Mouse (Mus musculus): ENCODE results near the gene Ncapd2. TPM values are rescaled to one million over a fixed set of nuclear protein-coding genes. Genes with fewer than 3 reads are reported as not detected.

Ncapd2 gene
- polyA plus RNA-seq, 1 experiment, result 53.4 TPM

GRCm38 (mm10) chr6:125148251-125148925, 43.1 kb downstream of the Ncapd2 start:
- no peaks in the 10 kb centered on the region for H3K27me3 ChIP-seq (ENCODE audit: control insufficient read depth, insufficient read depth, low read length)
- peaks cover 3% of the 10 kb centered on the region; the same call in 1 of the 2 replicates for H3K4me1 ChIP-seq (ENCODE audit: control insufficient read depth, insufficient read depth, insufficient read length, low read length)
- no peak for TF ChIP-seq CTCF (IDR thresholded peaks at IDR 0.05; ENCODE audit: extremely low read depth, insufficient read length, insufficient replicate concordance, low read depth, low read length)
- no peak for TF ChIP-seq POLR2A (IDR thresholded peaks at IDR 0.05; ENCODE audit: low read depth, low read length)
- WGBS, result 60% methylated on average over 18 of the region's 18 CpGs
- no peak overlapping the region; the same call in 1 of the 2 replicates for H3K27ac ChIP-seq (ENCODE audit: insufficient read depth, low read depth, low read length)
- no peaks in the 10 kb centered on the region; the same call in 1 of the 2 replicates for H3K36me3 ChIP-seq (ENCODE audit: control insufficient read depth, insufficient read depth, low read length)
- no peak overlapping the region for H3K4me3 ChIP-seq (ENCODE audit: low read depth, low read length)

- TF ChIP-seq CTCF (IDR thresholded peaks at IDR 0.05; ENCODE audit: extremely low read depth, insufficient read length, insufficient replicate concordance, low read depth, low read length), result no peak
- TF ChIP-seq POLR2A (IDR thresholded peaks at IDR 0.05; ENCODE audit: low read depth, low read length), result no peak
- Histone ChIP-seq H3K36me3 (ENCODE audit: control insufficient read depth, insufficient read depth, low read length) (no peaks in the 10 kb centered on the region; the same call in 1 of the 2 replicates), H3K27ac (ENCODE audit: insufficient read depth, low read depth, low read length) (no peak overlapping the region), H3K4me1 (ENCODE audit: control insufficient read depth, insufficient read depth, insufficient read length, low read length) (peaks cover under 1% of the 10 kb centered on the region; the same call in 1 of the 2 replicates), H3K4me3 (ENCODE audit: low read depth, low read length) (no peak overlapping the region), H3K27me3 (ENCODE audit: control insufficient read depth, insufficient read depth, low read length) (no peaks in the 10 kb centered on the region)
- 72% methylated on average over 10 of the region's 10 CpGs for WGBS
Observed at GRCm38 (mm10) chr6:125147329-125147728, 44.2 kb downstream of the Ncapd2 start.

GRCm38 (mm10) chr6:125146797-125147196, 44.7 kb downstream of the Ncapd2 start:
- Histone ChIP-seq H3K4me3 (ENCODE audit: low read depth, low read length) (no peak overlapping the region), H3K4me1 (ENCODE audit: control insufficient read depth, insufficient read depth, insufficient read length, low read length) (no peaks in the 10 kb centered on the region; the same call in 1 of the 2 replicates), H3K36me3 (ENCODE audit: control insufficient read depth, insufficient read depth, low read length) (peaks cover 4% of the 10 kb centered on the region), H3K27ac (ENCODE audit: insufficient read depth, low read depth, low read length) (no peak overlapping the region), H3K27me3 (ENCODE audit: control insufficient read depth, insufficient read depth, low read length) (no peaks in the 10 kb centered on the region)
- 68% methylated on average over 4 of the region's 4 CpGs for WGBS
- no peak for TF ChIP-seq POLR2A (IDR thresholded peaks at IDR 0.05; ENCODE audit: low read depth, low read length)
- no peak for TF ChIP-seq CTCF (IDR thresholded peaks at IDR 0.05; ENCODE audit: extremely low read depth, insufficient read length, insufficient replicate concordance, low read depth, low read length)

GRCm38 (mm10) chr6:125146148-125146547, 45.4 kb downstream of the Ncapd2 start:
- H3K27ac ChIP-seq (ENCODE audit: insufficient read depth, low read depth, low read length), result no peak overlapping the region
- 64% methylated on average over 7 of the region's 7 CpGs for WGBS
- no peaks in the 10 kb centered on the region for H3K27me3 ChIP-seq (ENCODE audit: control insufficient read depth, insufficient read depth, low read length)
- no peaks in the 10 kb centered on the region; the same call in 1 of the 2 replicates for H3K4me1 ChIP-seq (ENCODE audit: control insufficient read depth, insufficient read depth, insufficient read length, low read length)
- TF ChIP-seq CTCF (IDR thresholded peaks at IDR 0.05; ENCODE audit: extremely low read depth, insufficient read length, insufficient replicate concordance, low read depth, low read length) (no peak), POLR2A (IDR thresholded peaks at IDR 0.05; ENCODE audit: low read depth, low read length) (no peak)
- H3K4me3 ChIP-seq (ENCODE audit: low read depth, low read length), result peak overlapping the region; percentile 24
- H3K36me3 ChIP-seq (ENCODE audit: control insufficient read depth, insufficient read depth, low read length), result peaks cover 9% of the 10 kb centered on the region

GRCm38 (mm10) chr6:125145479-125145951, 46.0 kb downstream of the Ncapd2 start:
- no peaks in the 10 kb centered on the region for H3K27me3 ChIP-seq (ENCODE audit: control insufficient read depth, insufficient read depth, low read length)
- no peak overlapping the region for H3K27ac ChIP-seq (ENCODE audit: insufficient read depth, low read depth, low read length)
- H3K4me3 ChIP-seq (ENCODE audit: low read depth, low read length), result peak overlapping the region; percentile 64
- TF ChIP-seq CTCF (IDR thresholded peaks at IDR 0.05; ENCODE audit: extremely low read depth, insufficient read length, insufficient replicate concordance, low read depth, low read length) (no peak), POLR2A (IDR thresholded peaks at IDR 0.05; ENCODE audit: low read depth, low read length) (no peak)
- H3K36me3 ChIP-seq (ENCODE audit: control insufficient read depth, insufficient read depth, low read length), result peaks cover 15% of the 10 kb centered on the region
- H3K4me1 ChIP-seq (ENCODE audit: control insufficient read depth, insufficient read depth, insufficient read length, low read length), result no peaks in the 10 kb centered on the region; the same call in 1 of the 2 replicates
- WGBS, result 26% methylated on average over 35 of the region's 35 CpGs

- Histone ChIP-seq H3K36me3 (ENCODE audit: control insufficient read depth, insufficient read depth, low read length) (peaks cover 19% of the 10 kb centered on the region), H3K4me3 (ENCODE audit: low read depth, low read length) (peak within 1 kb of the TSS; percentile 64), H3K4me1 (ENCODE audit: control insufficient read depth, insufficient read depth, insufficient read length, low read length) (no peaks in the 10 kb centered on the region; the same call in 1 of the 2 replicates), H3K27ac (ENCODE audit: insufficient read depth, low read depth, low read length) (no peak within 1 kb of the TSS), H3K27me3 (ENCODE audit: control insufficient read depth, insufficient read depth, low read length) (no peaks in the 10 kb centered on the region)
- WGBS, result 3% methylated on average over 16 of the region's 16 CpGs
- TF ChIP-seq POLR2A (IDR thresholded peaks at IDR 0.05; ENCODE audit: low read depth, low read length) (peak; percentile 42; the same call in 1 of the 2 replicates), CTCF (IDR thresholded peaks at IDR 0.05; ENCODE audit: extremely low read depth, insufficient read length, insufficient replicate concordance, low read depth, low read length) (peak; percentile 37; the same call in 1 of the 2 replicates)
Observed at GRCm38 (mm10) chr6:125145001-125145400, 46.5 kb downstream of the Ncapd2 start, which contains the start of gene Iffo1. Gene Iffo1, plus strand, starts transcription at chr6:125145241.

GRCm38 (mm10) chr6:125143904-125144303, 47.6 kb downstream of the Ncapd2 start:
- Histone ChIP-seq H3K4me3 (ENCODE audit: low read depth, low read length) (no peak overlapping the region), H3K4me1 (ENCODE audit: control insufficient read depth, insufficient read depth, insufficient read length, low read length) (no peaks in the 10 kb centered on the region; the same call in 1 of the 2 replicates), H3K27ac (ENCODE audit: insufficient read depth, low read depth, low read length) (no peak overlapping the region), H3K36me3 (ENCODE audit: control insufficient read depth, insufficient read depth, low read length) (peaks cover 29% of the 10 kb centered on the region), H3K27me3 (ENCODE audit: control insufficient read depth, insufficient read depth, low read length) (no peaks in the 10 kb centered on the region)
- TF ChIP-seq POLR2A (IDR thresholded peaks at IDR 0.05; ENCODE audit: low read depth, low read length) (no peak), CTCF (IDR thresholded peaks at IDR 0.05; ENCODE audit: extremely low read depth, insufficient read length, insufficient replicate concordance, low read depth, low read length) (no peak)
- 83% methylated on average over 9 of the region's 9 CpGs for WGBS

Data from small intestine, adult 2 months (tissue).